Mouse (Mus musculus) mouse trophoblast stem cell (cell line): Measurements from ENCODE around the gene Olfr1414.
"Not testable (repeated sequence)": the region's sequence is repeated elsewhere in the genome, so short reads cannot be mapped to it uniquely, and the experiment has no call there.

Experiments
- in situ Hi-C, 2 experiments: fragments of 300-500 bp; cut with MseI, MboI; formaldehyde crosslinking; loops; 2 replicates in 1 of 2; 3 replicates in 1 of 2; pipeline ENCODE4 v1.15.1; 2025

The Olfr1414 gene

DNA sequence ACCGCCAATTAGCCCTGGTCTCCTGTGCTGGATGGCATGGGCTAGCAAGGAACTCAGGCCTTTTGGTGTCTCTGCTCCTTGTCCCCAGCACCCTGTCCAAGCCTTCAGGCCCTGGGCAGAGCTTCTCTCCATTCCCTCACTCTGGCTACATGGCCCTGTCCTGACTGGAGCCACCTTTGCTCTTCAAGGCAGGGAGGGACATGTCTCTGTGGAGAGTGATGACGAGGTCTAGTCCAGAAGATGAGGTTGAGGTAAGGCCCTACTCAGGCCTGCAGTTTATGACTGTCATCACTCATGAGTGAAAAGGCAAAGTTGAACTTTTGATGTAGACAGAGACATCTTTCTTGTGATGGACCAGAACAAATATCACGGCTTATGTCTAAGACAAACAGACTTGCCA is at the start of gene Olfr1414:
Gene Olfr1414, minus strand, starts transcription at position 101 of the 400 bp plus-strand sequence.
- in situ Hi-C loops = no loop called here

DNA sequence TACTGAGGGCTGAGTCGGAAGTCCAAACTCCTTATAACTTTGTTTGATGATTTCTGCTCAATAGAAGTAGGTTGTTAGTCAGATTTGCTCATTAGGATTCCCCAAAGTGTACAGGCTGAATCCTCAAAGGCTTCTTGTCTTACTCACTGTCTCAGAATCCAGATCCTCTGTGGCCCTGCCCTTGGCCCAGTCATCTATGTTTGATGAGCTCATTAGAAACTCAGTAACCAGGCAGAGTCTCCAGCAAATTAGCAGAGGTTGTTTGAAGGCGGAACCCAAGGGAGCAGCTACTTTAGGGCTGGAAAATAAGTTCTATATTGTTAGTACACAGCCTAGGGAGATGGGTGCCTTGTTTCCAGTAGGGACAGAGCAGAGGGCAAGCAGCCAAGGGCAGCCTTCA is 27.5 kb upstream of the Olfr1414 start:
- in situ Hi-C loops = no loop called here

DNA sequence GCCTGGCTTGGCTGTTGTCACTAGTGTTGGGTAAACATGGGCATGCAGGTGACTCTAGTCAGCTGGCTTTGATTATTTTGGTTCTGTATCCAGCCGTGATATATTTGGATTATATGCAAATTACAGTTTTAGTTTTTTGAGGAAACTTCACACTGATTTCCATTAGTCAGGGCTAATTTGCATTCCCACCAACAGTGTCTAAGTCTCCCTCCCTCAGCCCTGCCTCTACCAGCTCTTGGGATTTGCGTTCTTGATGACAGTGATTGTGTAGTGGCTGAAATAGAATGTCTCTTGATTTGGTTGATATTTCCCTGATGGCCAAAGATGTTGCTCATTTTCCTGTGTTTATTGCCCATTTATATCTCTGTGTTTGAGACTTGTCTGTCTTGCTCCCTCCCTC is 20.6 kb upstream of the Olfr1414 start:
- in situ Hi-C loops = no loop called here

DNA sequence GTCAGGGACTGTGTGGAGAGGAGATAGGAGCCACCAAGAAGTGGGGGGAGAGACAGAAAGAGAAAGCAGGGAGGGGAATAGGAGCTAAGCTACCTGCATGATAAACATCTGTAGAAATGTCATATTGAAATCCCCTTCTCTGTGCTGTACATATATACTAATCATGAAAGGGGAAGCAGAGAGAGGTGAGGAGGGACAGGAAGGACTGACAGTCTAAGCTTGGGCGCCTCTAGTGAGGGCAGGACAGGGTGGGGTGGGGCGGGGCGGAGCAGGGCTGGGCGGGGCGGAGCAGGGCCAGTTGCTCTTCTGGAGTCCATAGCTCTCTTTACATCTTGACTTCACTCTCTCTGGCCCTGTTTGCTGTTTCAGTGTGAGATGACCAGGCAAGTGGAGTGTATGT is 18.5 kb upstream of the Olfr1414 start:
- in situ Hi-C loops = no loop called here

DNA sequence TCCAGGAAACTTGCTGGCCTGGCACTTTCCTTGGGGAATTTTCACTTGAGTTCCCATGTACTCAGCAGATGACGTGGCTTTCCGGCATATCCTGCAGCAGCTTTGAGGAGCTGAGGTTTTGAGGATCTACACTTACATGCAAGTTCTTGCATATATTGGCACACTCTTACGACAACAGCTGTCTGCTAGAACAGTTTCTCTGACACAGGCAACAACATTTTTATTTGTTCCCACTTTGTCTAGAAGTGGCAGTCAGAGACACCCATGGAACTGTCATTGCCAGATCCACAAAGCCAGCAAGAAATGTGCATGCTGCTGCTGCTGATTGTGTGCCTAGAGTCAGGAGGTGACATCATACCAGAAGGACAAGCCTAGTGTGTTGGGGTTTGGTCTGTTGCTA is 5.3 kb upstream of the Olfr1414 start:
- in situ Hi-C loops = loop anchor here (5.0 kb wide), 1 partner anchor 89 kb away; no protein-coding TSS in a partner anchor

DNA sequence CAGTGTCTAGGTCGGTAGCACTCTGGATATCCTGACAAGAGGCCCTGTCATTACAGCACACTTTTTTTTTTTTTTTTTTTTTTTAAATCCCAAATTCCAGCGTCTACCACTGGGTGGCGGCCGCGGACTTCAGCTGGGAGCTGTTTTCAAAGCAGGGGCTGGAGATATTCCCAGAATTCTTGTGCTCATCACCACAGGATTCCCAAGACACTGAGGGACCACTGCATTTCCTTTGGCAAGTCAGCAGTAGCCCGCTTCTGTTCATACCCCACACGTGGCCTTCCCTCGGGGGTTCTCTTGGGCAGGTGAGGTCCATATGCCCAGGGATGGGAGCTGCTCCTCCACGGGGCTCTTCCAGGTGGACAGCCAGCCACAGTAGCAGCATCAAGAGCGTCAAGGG is 2.9 kb upstream of the Olfr1414 start:
- in situ Hi-C loops = loop anchor here (5.0 kb wide), 1 partner anchor 91 kb away; no protein-coding TSS in a partner anchor

DNA sequence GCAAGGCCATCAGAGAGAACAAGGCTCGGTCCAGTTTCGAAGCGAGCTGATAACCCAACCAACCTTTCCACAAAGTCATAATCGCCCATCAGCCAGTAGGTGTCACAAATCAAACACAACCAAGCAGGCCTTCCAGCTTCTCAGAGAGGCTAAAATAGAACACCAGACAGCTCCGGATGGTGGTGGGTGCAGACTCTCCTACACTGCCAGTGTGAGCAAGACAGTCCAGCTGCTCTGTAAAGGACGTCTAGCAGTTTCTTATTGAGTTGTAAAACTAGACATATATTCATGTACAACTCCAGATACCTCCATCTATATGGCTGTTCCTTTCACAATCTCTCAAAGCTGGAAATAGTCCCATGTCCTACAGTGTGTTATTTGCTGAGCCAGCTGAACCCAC is 585 bp upstream of the Olfr1414 start:
- in situ Hi-C loops = no loop called here

DNA sequence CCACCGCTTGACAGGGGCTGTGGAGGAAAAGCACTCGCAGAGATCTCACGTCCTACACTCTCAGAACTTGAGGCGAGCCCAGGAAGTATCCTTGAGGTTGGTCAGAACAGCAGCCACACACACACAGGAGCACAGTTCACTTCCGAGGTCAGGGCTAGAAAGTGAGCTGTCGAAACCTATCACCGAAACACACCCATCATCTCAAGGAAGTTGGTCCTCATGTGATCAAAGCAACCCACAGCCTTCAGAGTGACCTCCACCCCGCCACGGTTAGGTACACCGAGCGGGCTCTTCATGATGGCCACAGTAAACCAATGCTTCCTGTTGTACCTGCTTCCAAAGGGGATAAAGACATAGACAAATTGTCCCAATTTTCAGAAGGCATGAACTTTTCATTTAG is 3.1 kb downstream of the Olfr1414 start:
- in situ Hi-C loops = no loop called here

DNA sequence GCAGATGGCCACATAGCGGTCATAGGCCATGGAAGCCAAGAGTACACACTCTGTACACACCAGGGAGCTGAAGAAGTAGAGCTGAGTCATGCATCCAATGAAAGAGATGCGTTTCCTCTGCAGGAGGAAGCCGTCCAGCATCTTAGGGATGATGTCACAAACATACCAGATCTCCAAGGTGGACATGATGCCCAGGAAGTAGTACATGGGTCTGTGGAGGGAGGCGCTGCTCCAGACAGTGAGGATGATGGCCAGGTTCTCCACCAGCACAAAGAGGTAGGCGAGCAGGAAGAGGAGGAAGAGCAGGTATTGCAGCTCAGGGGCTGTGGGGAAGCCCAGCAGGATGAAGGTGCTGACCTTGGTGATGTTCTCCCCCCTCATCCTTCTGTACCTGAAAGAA is 6.8 kb downstream of the Olfr1414 start:
- in situ Hi-C loops = not testable (repeated sequence)

DNA sequence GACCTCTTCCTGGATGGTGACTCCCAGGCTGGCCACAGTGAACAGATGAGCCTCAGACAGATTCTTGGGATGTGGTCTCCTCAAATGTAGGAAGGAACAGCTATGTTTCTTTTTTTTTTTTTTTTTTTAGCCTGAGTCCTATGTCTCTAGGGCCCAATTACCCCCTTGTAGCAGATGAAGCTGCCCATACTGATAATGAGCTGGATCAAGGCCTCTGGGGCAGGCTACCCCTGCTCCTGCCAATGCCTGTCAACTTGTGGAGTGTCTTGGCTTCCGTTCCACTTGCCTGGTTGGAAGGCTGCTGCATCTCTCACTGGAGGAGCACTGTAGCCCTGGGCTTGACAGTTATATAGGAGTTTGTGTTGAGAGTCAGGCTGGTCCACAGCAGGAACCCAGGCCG is 22.5 kb downstream of the Olfr1414 start, which contains the start of gene Olfr1415:
Gene Olfr1415, minus strand, starts transcription at position 101 of the 400 bp plus-strand sequence.
- in situ Hi-C loops = no loop called here

DNA sequence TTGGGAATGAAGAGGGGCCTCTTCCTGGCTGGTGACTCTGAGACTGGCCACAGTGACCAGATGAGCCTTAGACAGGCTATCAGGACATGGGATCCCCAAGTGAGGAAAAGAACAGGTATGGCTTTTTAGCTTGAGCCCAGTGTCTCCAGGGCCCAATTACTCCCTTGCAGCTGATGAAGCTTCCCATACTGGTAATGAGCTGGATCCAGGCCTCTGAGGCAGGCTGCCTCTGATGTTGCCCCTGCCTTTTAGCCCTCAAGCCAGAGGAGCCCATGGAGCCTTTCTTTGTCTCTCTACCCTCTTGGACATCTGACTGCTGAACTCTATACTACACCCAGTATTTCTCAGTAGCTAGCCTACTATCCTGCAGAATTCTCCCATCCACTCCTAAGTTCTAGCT is 33.4 kb downstream of the Olfr1414 start, which contains the start of gene Olfr1416:
Gene Olfr1416, minus strand, starts transcription at position 101 of the 400 bp plus-strand sequence.
- in situ Hi-C loops = no loop called here

DNA sequence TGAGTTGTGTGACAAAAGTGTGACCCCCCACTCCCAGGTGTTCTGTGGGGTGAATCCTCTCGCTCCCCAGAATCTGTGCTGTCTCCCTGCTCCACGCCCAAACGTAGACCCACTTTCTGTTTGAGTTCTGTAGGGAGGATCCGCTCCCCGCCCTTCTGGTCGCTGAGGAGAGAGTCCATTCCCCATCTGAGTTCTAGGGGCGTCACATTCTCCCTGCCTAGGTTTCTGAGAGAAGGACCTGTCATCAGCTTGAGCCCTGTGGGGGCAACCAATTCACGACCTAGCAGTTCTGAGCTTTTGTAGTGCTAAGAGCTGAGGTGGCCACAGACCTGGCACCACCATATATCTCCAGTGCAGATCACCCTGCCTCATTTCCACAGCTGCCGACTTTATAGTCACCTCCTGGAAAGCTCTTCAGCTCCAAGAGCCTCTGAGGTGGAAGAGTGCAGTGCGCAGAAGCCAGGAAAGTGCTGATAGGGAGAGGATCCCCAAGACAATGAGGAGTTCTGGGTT is 44.3 kb downstream of the Olfr1414 start:
- in situ Hi-C loops = no loop called here

DNA sequence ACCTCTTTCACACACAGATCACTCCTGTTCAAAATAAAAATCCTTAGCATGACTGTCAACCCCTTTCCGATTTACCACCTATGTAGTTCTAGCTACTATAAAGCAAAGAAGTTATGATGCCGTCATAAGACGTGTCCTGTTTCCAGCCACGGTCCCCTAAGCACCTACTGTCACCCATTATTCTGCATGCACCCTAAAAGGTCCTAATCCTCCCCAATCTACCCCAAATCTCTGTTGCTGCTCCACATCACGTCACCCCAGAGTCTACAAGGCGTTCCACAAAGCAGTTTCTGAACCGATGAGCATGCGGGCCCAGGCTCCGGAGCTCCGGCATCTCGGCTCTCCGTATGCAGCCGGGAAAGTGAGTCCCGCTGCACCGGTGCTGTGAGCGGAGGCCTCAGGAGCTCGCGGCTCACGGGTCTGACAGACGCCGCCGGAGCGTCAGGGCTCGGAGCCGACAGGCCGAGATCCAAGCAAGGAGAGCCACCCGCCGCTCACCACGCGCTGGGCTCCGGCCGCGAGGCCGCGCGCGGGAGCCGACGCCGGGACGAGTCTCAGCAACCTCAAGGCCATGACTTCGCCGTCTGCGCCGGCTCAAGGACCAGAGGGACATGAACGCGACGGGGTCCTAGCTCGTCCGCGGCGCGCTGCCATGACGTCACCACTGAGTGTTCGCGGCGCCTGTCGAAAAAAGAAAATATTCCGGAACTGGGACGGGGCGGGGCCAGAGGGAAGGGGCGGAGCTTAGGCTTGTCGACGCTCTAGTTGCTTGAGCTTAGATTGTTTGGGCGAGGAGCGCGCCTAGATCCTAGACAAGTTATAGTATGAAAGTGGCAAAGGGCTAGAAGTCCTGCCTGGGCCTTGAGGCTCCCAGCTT is 45.1 kb downstream of the Olfr1414 start, which contains the start of gene Ndufa10:
Gene Ndufa10, minus strand, starts transcription at position 696 of the 877 bp plus-strand sequence.
- in situ Hi-C loops = no loop called here

DNA sequence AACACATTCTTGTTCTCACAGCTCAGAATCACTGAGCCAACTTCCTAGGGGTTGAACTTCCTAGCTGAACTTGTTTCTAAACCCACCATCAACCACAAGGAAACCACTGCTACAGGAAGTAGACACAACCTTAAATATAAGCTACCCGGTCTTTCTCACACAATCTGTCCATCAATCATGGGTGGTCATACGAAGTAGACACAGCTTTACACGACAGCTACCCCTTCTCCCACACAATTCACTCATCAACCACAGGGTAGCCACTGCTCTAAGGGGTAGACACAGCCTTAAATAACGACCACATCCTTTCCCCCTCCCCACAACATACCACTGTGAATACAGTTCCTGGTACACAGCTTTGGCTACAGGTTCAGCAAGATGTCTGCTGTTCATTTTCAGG is 49.6 kb downstream of the Olfr1414 start:
- in situ Hi-C loops = no loop called here

DNA sequence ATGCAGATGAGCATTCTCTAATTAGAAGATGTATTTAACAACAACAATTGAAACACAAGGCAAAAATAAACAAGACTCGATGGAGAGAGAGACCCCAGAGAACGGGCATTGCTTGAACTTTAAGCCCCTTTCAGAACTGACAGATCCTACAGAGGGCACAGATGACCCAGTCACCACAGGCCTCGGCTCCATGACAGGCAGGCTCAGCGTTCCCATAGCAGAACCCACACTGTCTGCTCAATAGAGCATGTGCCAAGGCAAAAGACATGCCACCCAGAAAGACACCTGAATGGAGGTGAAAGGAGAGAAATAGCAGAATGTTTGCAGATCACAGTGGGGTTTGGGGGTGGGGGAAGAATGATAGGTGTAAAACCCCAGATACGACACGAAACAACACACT is 60.0 kb downstream of the Olfr1414 start:
- in situ Hi-C loops = no loop called here

DNA sequence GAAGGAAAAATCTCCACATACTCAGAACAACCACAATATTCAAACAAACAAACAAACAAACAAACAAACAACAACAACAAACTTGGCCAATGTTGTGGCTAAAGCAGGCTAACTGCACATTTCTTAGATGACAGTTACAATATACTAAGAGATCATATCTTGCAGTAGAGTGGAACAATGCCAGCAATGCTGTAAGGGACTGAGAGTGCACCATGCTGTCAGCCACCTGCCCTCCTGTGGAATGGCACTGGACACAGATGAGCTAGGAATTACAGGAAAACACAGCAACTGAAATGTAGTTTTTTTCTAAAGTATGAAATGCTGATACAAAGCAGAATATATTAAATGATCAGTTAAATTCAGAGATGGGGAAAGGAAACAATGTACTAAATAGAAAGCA is 60.7 kb downstream of the Olfr1414 start:
- in situ Hi-C loops = no loop called here
